Mouse (Mus musculus): ENCODE measurements at regions not wholly inside any gene's neighbourhood (a gene's known extent, or its start where the extent isn't known, plus 50 kb on each side); places are given as distances from the start of the nearest gene placed in this dataset.

DNA sequence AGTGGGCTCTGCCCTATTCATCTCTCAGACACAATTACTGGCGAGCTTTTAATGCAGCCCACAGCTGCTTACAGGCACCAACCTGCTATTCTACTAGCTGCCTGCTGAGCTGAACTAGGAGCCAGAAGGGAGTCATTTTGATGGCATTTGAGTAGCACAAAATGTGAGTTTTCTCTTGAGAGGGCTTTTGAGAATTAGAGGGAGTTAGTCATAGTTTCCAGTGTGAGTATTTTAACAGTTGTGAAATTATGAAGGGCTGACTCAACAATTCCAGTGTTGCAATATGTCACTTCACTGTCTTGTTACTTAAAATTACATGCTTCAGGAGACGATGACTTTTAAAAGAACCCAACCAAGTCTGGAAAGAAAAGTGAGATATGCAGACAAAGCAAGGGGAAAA lies 54.4 kb upstream of the Ly86 start:
- 59% methylated on average over 2 of the region's 2 CpGs for WGBS
- DNase-seq (ENCODE audit: low spot score) = no peak
- H3K9me3 ChIP-seq = no peaks in the 10 kb centered on the region
- H3K27me3 ChIP-seq (ENCODE audit: insufficient read depth, poor library complexity, severe bottlenecking) = no peaks in the 10 kb centered on the region
- no peaks in the 10 kb centered on the region for H3K36me3 ChIP-seq
- H3K4me3 ChIP-seq = no peak overlapping the region
- no peaks in the 10 kb centered on the region for H3K4me1 ChIP-seq (replicated peaks)
- no peak overlapping the region for H3K27ac ChIP-seq

DNA sequence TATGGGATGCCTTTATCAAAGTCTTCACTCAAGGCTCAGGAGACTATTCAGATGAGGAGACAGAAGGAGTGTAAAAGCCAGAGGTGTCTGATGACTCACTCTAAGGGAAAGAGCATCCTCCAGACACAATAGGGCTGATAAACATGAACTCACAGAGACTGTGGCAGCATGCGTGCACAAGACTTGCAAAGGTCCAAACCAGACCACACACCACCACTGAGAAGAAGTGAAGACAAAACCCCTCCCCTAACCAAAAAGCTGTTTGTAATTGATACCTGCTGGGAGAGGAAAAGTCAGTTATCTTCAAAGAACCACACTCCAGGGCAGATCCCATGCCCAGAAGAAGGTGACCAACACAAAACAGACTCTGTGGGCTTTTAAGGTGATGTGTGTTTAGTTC lies 56.0 kb upstream of the Ly86 start:
- H3K36me3 ChIP-seq = no peaks in the 10 kb centered on the region
- H3K27me3 ChIP-seq (ENCODE audit: insufficient read depth, poor library complexity, severe bottlenecking) = no peaks in the 10 kb centered on the region
- no peak overlapping the region for H3K27ac ChIP-seq
- no peak for DNase-seq (ENCODE audit: low spot score)
- 50% methylated on average over 1 of the region's 1 CpGs for WGBS
- H3K4me3 ChIP-seq = no peak overlapping the region
- H3K4me1 ChIP-seq (replicated peaks) = no peaks in the 10 kb centered on the region
- H3K9me3 ChIP-seq = no peaks in the 10 kb centered on the region

GRCm38 (mm10) chr13:37282515-37282914 lies 62.5 kb upstream of the Ly86 start:
- WGBS = 89% methylated on average over 5 of the region's 5 CpGs
- no peaks in the 10 kb centered on the region for H3K4me1 ChIP-seq (replicated peaks)
- no peak overlapping the region for H3K4me3 ChIP-seq
- no peaks in the 10 kb centered on the region for H3K9me3 ChIP-seq
- H3K36me3 ChIP-seq = no peaks in the 10 kb centered on the region
- no peak for DNase-seq (ENCODE audit: low spot score)
- H3K27me3 ChIP-seq (ENCODE audit: insufficient read depth, poor library complexity, severe bottlenecking) = no peaks in the 10 kb centered on the region
- H3K27ac ChIP-seq = no peak overlapping the region

- H3K4me3 ChIP-seq = no peak overlapping the region
- no peaks in the 10 kb centered on the region for H3K36me3 ChIP-seq
- H3K9me3 ChIP-seq = no peaks in the 10 kb centered on the region
- H3K4me1 ChIP-seq (replicated peaks) = no peaks in the 10 kb centered on the region
- 93% methylated on average over 8 of the region's 8 CpGs for WGBS
- no peak for DNase-seq (ENCODE audit: low spot score)
- H3K27ac ChIP-seq = no peak overlapping the region
- no peaks in the 10 kb centered on the region for H3K27me3 ChIP-seq (ENCODE audit: insufficient read depth, poor library complexity, severe bottlenecking)
Measured at GRCm38 (mm10) chr13:37279078-37279789, 65.8 kb upstream of the Ly86 start.

DNA sequence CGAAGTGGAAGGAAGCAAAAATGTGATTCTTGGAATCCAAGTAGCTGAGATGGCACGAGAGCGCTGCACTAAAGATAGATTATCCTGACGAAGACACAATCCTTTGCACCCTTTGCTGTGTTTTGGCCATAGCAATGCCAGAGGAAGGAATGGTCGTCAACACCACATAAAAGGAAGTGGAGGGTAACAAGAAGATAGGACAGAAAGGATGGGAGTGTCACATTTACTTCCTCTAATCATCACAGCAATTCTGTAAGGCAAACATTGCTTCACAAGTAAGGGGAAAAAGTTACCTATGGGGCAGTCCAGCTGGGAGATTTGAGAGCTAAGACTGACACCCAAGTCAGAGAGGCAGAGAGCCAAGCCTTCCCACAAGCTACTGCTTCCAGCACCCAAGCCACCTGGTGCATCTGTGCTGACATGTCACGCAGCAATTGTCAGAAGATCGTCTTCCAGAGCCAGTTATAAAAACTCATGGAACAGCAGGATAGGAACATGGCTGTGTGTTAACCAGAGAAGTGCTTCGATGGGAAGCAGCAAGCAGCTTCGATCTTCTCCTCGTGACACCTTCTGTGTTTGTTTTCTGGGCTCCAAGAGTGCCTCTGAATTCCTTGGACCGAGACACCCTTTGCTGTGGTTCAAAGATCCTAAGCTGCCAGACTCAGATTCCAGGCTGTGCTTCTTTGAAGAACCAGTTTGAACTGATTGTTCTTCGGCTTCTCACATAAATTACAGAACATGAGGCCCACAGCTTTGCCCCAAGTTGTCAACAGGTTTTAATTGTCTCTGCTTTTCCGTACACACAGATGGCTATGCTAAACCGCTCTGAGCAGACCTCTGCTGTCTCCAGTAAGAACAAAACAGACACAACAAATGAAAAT lies 95.2 kb upstream of the Ly86 start:
- no peaks in the 10 kb centered on the region for H3K27me3 ChIP-seq (ENCODE audit: insufficient read depth, poor library complexity, severe bottlenecking)
- H3K9me3 ChIP-seq = no peaks in the 10 kb centered on the region
- H3K4me3 ChIP-seq = no peak overlapping the region
- 74% methylated on average over 14 of the region's 14 CpGs for WGBS
- H3K36me3 ChIP-seq = no peaks in the 10 kb centered on the region
- no peak for DNase-seq (ENCODE audit: low spot score)
- no peak overlapping the region for H3K27ac ChIP-seq
- no peaks in the 10 kb centered on the region for H3K4me1 ChIP-seq (replicated peaks)

GRCm38 (mm10) chr13:37248741-37249140 lies 96.3 kb upstream of the Ly86 start:
- no peaks in the 10 kb centered on the region for H3K9me3 ChIP-seq
- H3K27me3 ChIP-seq (ENCODE audit: insufficient read depth, poor library complexity, severe bottlenecking) = no peaks in the 10 kb centered on the region
- H3K27ac ChIP-seq = no peak overlapping the region
- H3K36me3 ChIP-seq = no peaks in the 10 kb centered on the region
- H3K4me3 ChIP-seq = no peak overlapping the region
- WGBS = 76% methylated on average over 1 of the region's 1 CpGs
- no peak for DNase-seq (ENCODE audit: low spot score)
- H3K4me1 ChIP-seq (replicated peaks) = no peaks in the 10 kb centered on the region

DNA sequence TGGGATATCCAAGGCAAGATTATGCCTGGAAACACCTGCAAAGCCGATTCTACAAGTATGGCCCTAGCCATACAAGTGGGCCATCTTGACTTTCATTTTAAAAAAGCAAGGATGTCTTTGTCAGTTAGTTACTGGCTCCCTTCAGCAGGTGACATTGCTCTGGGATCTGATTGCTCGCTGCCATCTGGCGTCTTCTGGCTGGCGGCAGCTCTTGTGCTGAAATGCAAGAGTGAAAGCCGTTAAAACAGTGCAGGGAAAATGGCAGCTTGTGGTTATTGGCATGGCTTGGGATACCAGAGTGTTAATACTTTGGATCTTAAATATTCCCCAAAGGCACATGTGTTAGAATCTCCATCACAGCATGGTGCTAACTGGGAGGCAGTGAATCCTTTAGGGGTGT lies 105.0 kb upstream of the Ly86 start:
- Histone ChIP-seq H3K4me1 (replicated peaks) (no peaks in the 10 kb centered on the region), H3K9me3 (no peaks in the 10 kb centered on the region), H3K27me3 (ENCODE audit: insufficient read depth, poor library complexity, severe bottlenecking) (no peaks in the 10 kb centered on the region), H3K27ac (no peak overlapping the region), H3K36me3 (no peaks in the 10 kb centered on the region), H3K4me3 (no peak overlapping the region)
- no peak for DNase-seq (ENCODE audit: low spot score)
- WGBS = 91% methylated on average over 5 of the region's 5 CpGs

DNA sequence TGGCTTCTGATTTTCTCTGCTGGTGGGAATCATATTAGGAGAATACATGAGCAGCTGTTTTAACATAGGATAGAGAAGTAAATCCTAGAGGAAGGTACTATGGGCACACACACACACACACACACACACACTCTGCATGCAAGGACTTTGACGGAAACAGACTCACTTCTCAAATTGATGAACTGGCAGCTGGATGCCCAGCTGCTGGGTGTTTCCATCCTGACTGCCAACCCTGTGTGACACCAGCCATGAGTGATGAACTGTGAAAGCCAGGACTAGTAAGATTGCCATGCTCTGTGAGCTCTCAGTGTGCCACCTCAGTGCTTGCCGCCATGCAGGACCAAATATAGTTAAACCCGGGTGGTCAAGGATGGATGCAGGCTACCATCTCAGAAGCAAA lies 107.7 kb upstream of the Ly86 start:
- Histone ChIP-seq H3K27ac (no peak overlapping the region), H3K4me1 (replicated peaks) (no peaks in the 10 kb centered on the region), H3K4me3 (no peak overlapping the region), H3K27me3 (ENCODE audit: insufficient read depth, poor library complexity, severe bottlenecking) (no peaks in the 10 kb centered on the region), H3K9me3 (no peaks in the 10 kb centered on the region), H3K36me3 (no peaks in the 10 kb centered on the region)
- no peak for DNase-seq (ENCODE audit: low spot score)
- WGBS = 94% methylated on average over 3 of the region's 3 CpGs

GRCm38 (mm10) chr13:37225834-37226233 lies 119.2 kb upstream of the Ly86 start:
- Histone ChIP-seq H3K27me3 (ENCODE audit: insufficient read depth, poor library complexity, severe bottlenecking) (no peaks in the 10 kb centered on the region), H3K9me3 (no peaks in the 10 kb centered on the region), H3K36me3 (no peaks in the 10 kb centered on the region), H3K27ac (no peak overlapping the region), H3K4me1 (replicated peaks) (no peaks in the 10 kb centered on the region), H3K4me3 (no peak overlapping the region)
- whole genome bisulfite sequencing = 88% methylated on average over 1 of the region's 1 CpGs
- no peak for DNase-seq (ENCODE audit: low spot score)

DNA sequence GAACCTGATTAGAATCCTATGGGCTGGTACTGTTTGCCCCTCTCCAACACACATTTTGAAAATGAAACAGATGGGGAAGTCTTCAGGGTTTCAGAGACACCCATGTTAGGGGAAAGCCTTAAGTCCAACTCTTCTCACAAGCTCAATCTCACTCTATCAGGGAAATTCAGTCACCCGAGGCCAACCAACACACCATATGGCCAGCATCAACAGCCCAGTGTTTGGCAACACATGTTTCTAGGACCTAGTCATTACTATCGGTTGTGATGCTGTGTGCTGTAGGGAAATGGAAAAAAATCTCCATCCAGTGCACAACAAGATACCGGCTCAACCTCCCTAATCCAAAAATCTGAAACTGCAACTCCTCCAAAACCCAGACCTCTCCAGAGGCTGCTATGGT lies 124.6 kb upstream of the Ly86 start:
- H3K36me3 ChIP-seq = no peaks in the 10 kb centered on the region
- DNase-seq (ENCODE audit: low spot score) = no peak

GRCm38 (mm10) chr13:37218596-37218995 lies 126.4 kb upstream of the Ly86 start:
- no peaks in the 10 kb centered on the region for H3K36me3 ChIP-seq
- 88% methylated on average over 4 of the region's 4 CpGs for WGBS
- no peaks in the 10 kb centered on the region for H3K27me3 ChIP-seq (ENCODE audit: insufficient read depth, poor library complexity, severe bottlenecking)
- H3K4me1 ChIP-seq (replicated peaks) = no peaks in the 10 kb centered on the region
- H3K9me3 ChIP-seq = no peaks in the 10 kb centered on the region
- H3K4me3 ChIP-seq = no peak overlapping the region
- no peak for DNase-seq (ENCODE audit: low spot score)
- no peak overlapping the region for H3K27ac ChIP-seq

More for the DNA sequence above, 124.6 kb upstream of the Ly86 start:
- no peak overlapping the region for H3K4me3 ChIP-seq
- 81% methylated on average over 3 of the region's 3 CpGs for WGBS
- no peak overlapping the region for H3K27ac ChIP-seq
- no peaks in the 10 kb centered on the region for H3K27me3 ChIP-seq (ENCODE audit: insufficient read depth, poor library complexity, severe bottlenecking)
- H3K9me3 ChIP-seq = no peaks in the 10 kb centered on the region
- H3K4me1 ChIP-seq (replicated peaks) = no peaks in the 10 kb centered on the region

GRCm38 (mm10) chr13:37214590-37215282 lies 130.3 kb upstream of the Ly86 start:
- DNase-seq (ENCODE audit: low spot score) = peak; percentile 17
- H3K27ac ChIP-seq = 0 out of 2 replicates have a peak overlapping the region, but pooled peaks have one; percentile 1

GRCm38 (mm10) chr13:37197136-37197535 lies 147.1 kb upstream of the F13a1 start:
- no peak for DNase-seq (ENCODE audit: low spot score)
- Histone ChIP-seq H3K4me3 (no peak overlapping the region), H3K9me3 (no peaks in the 10 kb centered on the region), H3K27me3 (ENCODE audit: insufficient read depth, poor library complexity, severe bottlenecking) (no peaks in the 10 kb centered on the region), H3K27ac (no peak overlapping the region), H3K4me1 (replicated peaks) (no peaks in the 10 kb centered on the region), H3K36me3 (no peaks in the 10 kb centered on the region)
- 88% methylated on average over 2 of the region's 2 CpGs for WGBS

More at GRCm38 (mm10) chr13:37214590-37215282, 130.3 kb upstream of the Ly86 start:
- WGBS = 73% methylated on average over 8 of the region's 8 CpGs
- H3K4me3 ChIP-seq = no peak overlapping the region
- no peaks in the 10 kb centered on the region for H3K4me1 ChIP-seq (replicated peaks)
- no peaks in the 10 kb centered on the region for H3K9me3 ChIP-seq
- H3K27me3 ChIP-seq (ENCODE audit: insufficient read depth, poor library complexity, severe bottlenecking) = no peaks in the 10 kb centered on the region
- H3K36me3 ChIP-seq = no peaks in the 10 kb centered on the region
